Mouse (Mus musculus): ENCODE measurements at regions not wholly inside any gene's neighbourhood (a gene's known extent, or its start where the extent isn't known, plus 50 kb on each side); places are given as distances from the start of the nearest gene placed in this dataset.

DNA sequence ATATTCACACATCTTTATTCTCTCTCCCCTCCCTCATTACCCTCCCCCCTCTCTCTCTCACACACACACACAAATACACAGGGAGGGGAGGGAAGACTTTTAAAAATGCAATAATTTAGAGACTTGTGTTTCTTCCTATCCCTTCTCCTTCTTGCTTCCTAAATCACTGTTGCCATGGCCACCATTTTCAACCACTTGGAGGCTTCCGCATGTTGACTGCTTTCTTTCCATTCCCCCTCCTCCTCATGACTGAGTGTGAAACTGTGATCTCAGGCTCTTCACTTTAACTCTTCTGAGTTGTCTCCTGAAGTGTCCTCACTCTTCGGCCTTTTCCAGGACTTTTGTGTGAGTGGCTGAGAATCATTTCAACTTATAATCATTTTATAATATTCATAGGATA is 81.2 kb upstream of the Daam1 start:
- no peaks in the 10 kb centered on the region for H3K27me3 ChIP-seq (ENCODE audit: control insufficient read depth, insufficient read depth, low read length)
- no peak for DNase-seq
- WGBS = 94% methylated on average over 2 of the region's 2 CpGs
- H3K4me1 ChIP-seq (replicated peaks; ENCODE audit: control insufficient read depth, insufficient read depth, low read length) = no peaks in the 10 kb centered on the region
- H3K4me3 ChIP-seq (ENCODE audit: control insufficient read depth, insufficient read depth, low read length) = no peak overlapping the region
- no peak for TF ChIP-seq CTCF (IDR thresholded peaks at IDR 0.05; ENCODE audit: borderline replicate concordance, control insufficient read depth, extremely low read depth, insufficient read depth, low read length, poor library complexity)
- TF ChIP-seq POLR2A (IDR thresholded peaks at IDR 0.05; ENCODE audit: control insufficient read depth, extremely low read depth, insufficient read depth, low read length, poor library complexity) = no peak
- no peak overlapping the region for H3K27ac ChIP-seq (ENCODE audit: control insufficient read depth, insufficient read depth, low read length)
- no peaks in the 10 kb centered on the region for H3K36me3 ChIP-seq (ENCODE audit: control insufficient read depth, insufficient read depth, low read length)

GRCm38 (mm10) chr12:71752741-71753260 is 78.1 kb upstream of the Daam1 start:
- Histone ChIP-seq H3K36me3 (ENCODE audit: control insufficient read depth, insufficient read depth, low read length) (no peaks in the 10 kb centered on the region), H3K27ac (ENCODE audit: control insufficient read depth, insufficient read depth, low read length) (no peak overlapping the region), H3K4me1 (replicated peaks; ENCODE audit: control insufficient read depth, insufficient read depth, low read length) (no peaks in the 10 kb centered on the region), H3K27me3 (ENCODE audit: control insufficient read depth, insufficient read depth, low read length) (no peaks in the 10 kb centered on the region), H3K4me3 (ENCODE audit: control insufficient read depth, insufficient read depth, low read length) (no peak overlapping the region)
- WGBS = 91% methylated on average over 6 of the region's 7 CpGs
- DNase-seq = no peak
- TF ChIP-seq POLR2A (IDR thresholded peaks at IDR 0.05; ENCODE audit: control insufficient read depth, extremely low read depth, insufficient read depth, low read length, poor library complexity) = no peak
- no peak for TF ChIP-seq CTCF (IDR thresholded peaks at IDR 0.05; ENCODE audit: borderline replicate concordance, control insufficient read depth, extremely low read depth, insufficient read depth, low read length, poor library complexity)

DNA sequence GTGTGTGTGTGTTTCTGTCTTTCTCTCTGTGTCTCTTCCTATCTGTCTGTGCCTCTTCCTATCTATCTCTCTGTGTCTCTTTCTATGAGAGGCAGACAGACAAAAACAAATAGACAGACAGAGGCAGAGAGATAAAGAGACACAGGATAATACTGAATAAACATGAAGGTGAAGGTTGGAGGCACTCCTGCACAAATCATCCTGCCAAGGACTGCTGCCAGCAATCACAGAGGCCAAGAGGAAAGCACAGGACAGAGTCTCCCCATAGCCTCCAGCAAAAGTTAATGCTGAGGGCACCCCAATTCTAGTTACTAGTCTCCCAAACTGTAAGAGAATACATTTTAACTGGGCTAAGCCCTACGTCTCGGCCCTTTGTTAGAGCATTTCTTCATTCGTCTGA is 77.6 kb upstream of the Daam1 start:
- Histone ChIP-seq H3K27me3 (ENCODE audit: control insufficient read depth, insufficient read depth, low read length) (no peaks in the 10 kb centered on the region), H3K4me3 (ENCODE audit: control insufficient read depth, insufficient read depth, low read length) (no peak overlapping the region), H3K36me3 (ENCODE audit: control insufficient read depth, insufficient read depth, low read length) (no peaks in the 10 kb centered on the region), H3K27ac (ENCODE audit: control insufficient read depth, insufficient read depth, low read length) (no peak overlapping the region), H3K4me1 (replicated peaks; ENCODE audit: control insufficient read depth, insufficient read depth, low read length) (no peaks in the 10 kb centered on the region)
- DNase-seq = no peak
- WGBS = 98% methylated on average over 3 of the region's 3 CpGs
- TF ChIP-seq POLR2A (IDR thresholded peaks at IDR 0.05; ENCODE audit: control insufficient read depth, extremely low read depth, insufficient read depth, low read length, poor library complexity) (no peak), CTCF (IDR thresholded peaks at IDR 0.05; ENCODE audit: borderline replicate concordance, control insufficient read depth, extremely low read depth, insufficient read depth, low read length, poor library complexity) (no peak)

GRCm38 (mm10) chr12:71763194-71763593 is 67.7 kb upstream of the Daam1 start:
- DNase-seq = no peak
- no peak overlapping the region for H3K4me3 ChIP-seq (ENCODE audit: control insufficient read depth, insufficient read depth, low read length)
- H3K27me3 ChIP-seq (ENCODE audit: control insufficient read depth, insufficient read depth, low read length) = no peaks in the 10 kb centered on the region
- H3K36me3 ChIP-seq (ENCODE audit: control insufficient read depth, insufficient read depth, low read length) = no peaks in the 10 kb centered on the region
- H3K27ac ChIP-seq (ENCODE audit: control insufficient read depth, insufficient read depth, low read length) = no peak overlapping the region
- TF ChIP-seq POLR2A (IDR thresholded peaks at IDR 0.05; ENCODE audit: control insufficient read depth, extremely low read depth, insufficient read depth, low read length, poor library complexity) (no peak), CTCF (IDR thresholded peaks at IDR 0.05; ENCODE audit: borderline replicate concordance, control insufficient read depth, extremely low read depth, insufficient read depth, low read length, poor library complexity) (no peak)
- 50% methylated on average over 4 of the region's 4 CpGs for WGBS
- H3K4me1 ChIP-seq (replicated peaks; ENCODE audit: control insufficient read depth, insufficient read depth, low read length) = no peaks in the 10 kb centered on the region

- no peaks in the 10 kb centered on the region for H3K36me3 ChIP-seq (ENCODE audit: control insufficient read depth, insufficient read depth, low read length)
- 95% methylated on average over 4 of the region's 4 CpGs for WGBS
- no peaks in the 10 kb centered on the region for H3K4me1 ChIP-seq (replicated peaks; ENCODE audit: control insufficient read depth, insufficient read depth, low read length)
- H3K4me3 ChIP-seq (ENCODE audit: control insufficient read depth, insufficient read depth, low read length) = no peak overlapping the region
- no peak for DNase-seq
- no peaks in the 10 kb centered on the region for H3K27me3 ChIP-seq (ENCODE audit: control insufficient read depth, insufficient read depth, low read length)
- no peak overlapping the region for H3K27ac ChIP-seq (ENCODE audit: control insufficient read depth, insufficient read depth, low read length)
- TF ChIP-seq POLR2A (IDR thresholded peaks at IDR 0.05; ENCODE audit: control insufficient read depth, extremely low read depth, insufficient read depth, low read length, poor library complexity) (no peak), CTCF (IDR thresholded peaks at IDR 0.05; ENCODE audit: borderline replicate concordance, control insufficient read depth, extremely low read depth, insufficient read depth, low read length, poor library complexity) (no peak)
Measured at GRCm38 (mm10) chr12:71766086-71766485, 64.8 kb upstream of the Daam1 start.

GRCm38 (mm10) chr12:71766636-71767035 is 64.2 kb upstream of the Daam1 start:
- Histone ChIP-seq H3K36me3 (ENCODE audit: control insufficient read depth, insufficient read depth, low read length) (no peaks in the 10 kb centered on the region), H3K27me3 (ENCODE audit: control insufficient read depth, insufficient read depth, low read length) (no peaks in the 10 kb centered on the region), H3K4me1 (replicated peaks; ENCODE audit: control insufficient read depth, insufficient read depth, low read length) (no peaks in the 10 kb centered on the region), H3K27ac (ENCODE audit: control insufficient read depth, insufficient read depth, low read length) (no peak overlapping the region), H3K4me3 (ENCODE audit: control insufficient read depth, insufficient read depth, low read length) (no peak overlapping the region)
- WGBS = 95% methylated on average over 1 of the region's 1 CpGs
- no peak for DNase-seq
- TF ChIP-seq CTCF (IDR thresholded peaks at IDR 0.05; ENCODE audit: borderline replicate concordance, control insufficient read depth, extremely low read depth, insufficient read depth, low read length, poor library complexity) (no peak), POLR2A (IDR thresholded peaks at IDR 0.05; ENCODE audit: control insufficient read depth, extremely low read depth, insufficient read depth, low read length, poor library complexity) (no peak)

DNA sequence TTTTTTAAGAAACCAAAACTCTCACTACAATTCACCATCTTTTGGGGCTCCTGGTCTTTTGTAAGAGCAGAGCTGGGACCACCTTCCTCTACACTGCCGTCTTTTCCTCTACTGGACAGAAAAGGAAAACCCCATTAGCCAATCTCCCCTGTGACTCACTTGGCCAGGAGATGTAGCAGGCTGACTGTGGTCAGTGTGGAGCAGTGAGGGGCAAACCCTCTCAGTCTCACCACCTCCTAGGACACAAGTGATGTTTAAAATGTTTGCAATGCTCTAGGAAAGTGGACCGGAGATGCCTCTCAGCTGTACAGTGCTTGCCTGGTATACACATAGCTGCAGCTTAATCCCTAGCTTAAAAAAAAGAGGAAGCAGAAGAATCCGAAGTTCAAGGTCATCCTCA is 63.0 kb upstream of the Daam1 start:
- WGBS = 45% methylated on average over 3 of the region's 3 CpGs
- TF ChIP-seq CTCF (IDR thresholded peaks at IDR 0.05; ENCODE audit: borderline replicate concordance, control insufficient read depth, extremely low read depth, insufficient read depth, low read length, poor library complexity) (no peak), POLR2A (IDR thresholded peaks at IDR 0.05; ENCODE audit: control insufficient read depth, extremely low read depth, insufficient read depth, low read length, poor library complexity) (no peak)
- Histone ChIP-seq H3K27me3 (ENCODE audit: control insufficient read depth, insufficient read depth, low read length) (no peaks in the 10 kb centered on the region), H3K4me1 (replicated peaks; ENCODE audit: control insufficient read depth, insufficient read depth, low read length) (no peaks in the 10 kb centered on the region), H3K4me3 (ENCODE audit: control insufficient read depth, insufficient read depth, low read length) (no peak overlapping the region), H3K27ac (ENCODE audit: control insufficient read depth, insufficient read depth, low read length) (no peak overlapping the region), H3K36me3 (ENCODE audit: control insufficient read depth, insufficient read depth, low read length) (no peaks in the 10 kb centered on the region)
- DNase-seq = no peak
